Mouse (Mus musculus) heart, adult 2 months (tissue): ENCODE results near the gene Car7. TPM values are rescaled to one million over a fixed set of nuclear protein-coding genes. Genes with fewer than 3 reads are reported as not detected.

Source experiments
- DNase-seq, 2 experiments: peaks; one replicate each; pipeline ENCODE4 v3.0.0; 2021
- H3K27ac ChIP-seq: fragments of 200-600 bp; 2 replicates; pipeline ENCODE4 v1.8.1; 2022
- H3K27me3 ChIP-seq: fragments of 200-500 bp; 2 replicates; pipeline ENCODE4 v1.6.1; 2012; ENCODE audit warnings: mild to moderate bottlenecking, low read length, inconsistent platforms, mixed read lengths; ENCODE audit not compliant: control insufficient read depth, insufficient read depth
- H3K36me3 ChIP-seq: fragments of 200-500 bp; 2 replicates; pipeline ENCODE4 v1.6.1; 2012; ENCODE audit warnings: low read length, inconsistent platforms; ENCODE audit not compliant: control insufficient read depth, insufficient read depth
- H3K4me1 ChIP-seq: fragments of 200-500 bp; 2 replicates; pipeline ENCODE4 v1.6.1; 2011; ENCODE audit warnings: low read length; ENCODE audit not compliant: control insufficient read depth, insufficient read depth
- H3K4me3 ChIP-seq: fragments of 200-600 bp; 2 replicates; pipeline ENCODE4 v1.8.1; 2022
- H3K79me2 ChIP-seq: fragments of 200-500 bp; replicated peaks from 2 replicates; pipeline ENCODE4 v1.6.1; 2012; ENCODE audit warnings: mild to moderate bottlenecking, inconsistent platforms, low read length, moderate library complexity, mixed read lengths; ENCODE audit not compliant: control insufficient read depth, insufficient read depth
- H3K9ac ChIP-seq: fragments of 200-500 bp; 2 replicates; pipeline ENCODE4 v1.6.1; 2012; ENCODE audit warnings: low read depth, mild to moderate bottlenecking, control low read depth, inconsistent platforms, low read length, mixed read lengths
- CTCF ChIP-seq: fragments of 200-600 bp; IDR thresholded peaks from 2 replicates; pipeline ENCODE4 v1.8.1; 2022; ENCODE audit warnings: antibody characterized with exemption, mild to moderate bottlenecking, moderate library complexity
- EP300 ChIP-seq: fragments of 200-500 bp; IDR thresholded peaks from 2 replicates; pipeline ENCODE4 v1.6.1; 2011; ENCODE audit warnings: low read depth, low read length, control low read depth; ENCODE audit not compliant: insufficient read depth
- POLR2A ChIP-seq: fragments of 200-500 bp; IDR thresholded peaks from 2 replicates; pipeline ENCODE4 v1.6.1; 2011; ENCODE audit warnings: mild to moderate bottlenecking, low read depth, low read length, control low read depth; ENCODE audit not compliant: insufficient read depth
- WGBS: fragments of 180-500 bp; shearing (Covaris S2); methylation state at CpG from one replicate; pipeline ENCODE4 v1.1.7; 2018; 5-methylcytosine and 5-hydroxymethylcytosine counted together
- intact Hi-C: fragments of 180-260 bp; cut with DNase I; formaldehyde crosslinking; loops from one replicate; pipeline ENCODE4 v1.15.1; 2025
- long read RNA-seq: library from polyadenylated mRNA; stranded (forward); transcript quantifications from one replicate; pipeline ENCODE4 v2.0.0, GENCODE M21; 2021
- polyA plus RNA-seq: library from polyadenylated mRNA; depleted of rRNA; stranded (reverse); fragments of >200 nt; gene quantifications from 2 replicates; pipeline ENCODE4 v1.2.3, GENCODE M21; 2012; rRNA removed
- total RNA-seq, 2 experiments: library from RNA; stranded (reverse); gene quantifications; 2 replicates each; pipeline ENCODE4 v1.2.3; 2021

The Car7 gene
- total RNA-seq = 1 to 10 TPM; 2.0 to 2.9 TPM
- 9.3 and 11.2 TPM in 2 replicates for polyA plus RNA-seq
- long read RNA-seq, partial matches to known transcripts = 0 of 6 reads
- long read RNA-seq, other reads (novel, unspliced or antisense) = 1 of 6 reads

DNA sequence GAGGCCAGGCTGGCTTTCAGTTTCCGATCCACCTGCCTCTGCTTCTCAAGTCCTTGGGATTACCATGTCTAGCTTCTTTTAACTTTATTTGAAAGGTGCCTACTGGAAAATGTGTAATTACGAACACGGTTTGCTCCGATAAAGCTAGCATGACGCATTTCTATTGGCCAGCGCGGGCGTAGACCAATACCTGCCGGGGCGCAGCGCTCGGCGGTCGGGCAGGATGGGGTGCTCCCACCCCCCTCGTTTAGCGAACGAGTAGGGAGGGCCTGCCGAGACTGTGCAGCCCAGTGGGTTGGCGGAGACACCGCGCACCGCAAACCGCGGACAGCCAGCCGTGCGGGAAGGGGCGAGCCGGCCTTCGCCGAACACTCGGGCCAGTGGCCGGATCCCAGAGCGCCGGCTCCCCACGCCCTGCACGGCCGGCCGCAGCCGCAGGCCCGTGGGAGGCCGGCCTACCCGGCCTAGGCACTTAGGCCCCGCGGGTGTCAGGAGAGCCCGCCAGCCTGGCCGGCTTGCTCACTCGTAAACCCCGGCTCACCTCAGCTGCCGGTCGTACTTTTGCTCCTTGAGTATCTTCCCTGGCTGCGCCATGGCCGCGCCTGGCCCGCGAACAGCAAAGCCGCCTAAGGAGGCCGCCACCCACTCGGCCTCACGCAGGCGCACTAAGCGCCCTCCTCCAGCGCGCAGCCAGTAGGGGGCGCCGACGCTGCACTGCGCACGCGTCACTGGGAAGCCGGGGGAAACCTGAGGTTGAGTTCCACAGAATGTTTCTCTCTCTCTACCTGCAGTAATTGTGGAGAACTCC is at the start of gene Car7, which contains the start of gene Nae1:
Car7 (plus strand) TSS at position 719 of the 808 bp plus-strand sequence.
Nae1 (minus strand) TSS at position 667 of the 808 bp plus-strand sequence.
- TF ChIP-seq EP300 = 0 out of 2 replicates have a peak, but pooled peaks have one; percentile 37
- TF ChIP-seq CTCF = no peak; the same call in 1 of the 2 replicates
- TF ChIP-seq POLR2A = peak; percentile 87
- Histone ChIP-seq H3K79me2 (0 out of 2 replicates have a peak, but pooled peaks cover 1% of the 10 kb centered on the region), H3K9ac (peak within 1 kb of the TSS; percentile 99), H3K27ac (peak within 1 kb of the TSS; percentile 97), H3K27me3 (no peaks in the 10 kb centered on the region), H3K36me3 (peaks cover 12% of the 10 kb centered on the region), H3K4me1 (peaks cover 2% of the 10 kb centered on the region), H3K4me3 (peak within 1 kb of the TSS; percentile 93)
- intact Hi-C loops = loop anchor here (1.0 to 5.0 kb wide), 3 partner anchors 31 to 192 kb away; partner anchors contain the start of gene Ciao2b
- peak; percentile 95 to 98 for DNase-seq
- WGBS = under 1% methylated on average over 70 of the region's 70 CpGs

DNA sequence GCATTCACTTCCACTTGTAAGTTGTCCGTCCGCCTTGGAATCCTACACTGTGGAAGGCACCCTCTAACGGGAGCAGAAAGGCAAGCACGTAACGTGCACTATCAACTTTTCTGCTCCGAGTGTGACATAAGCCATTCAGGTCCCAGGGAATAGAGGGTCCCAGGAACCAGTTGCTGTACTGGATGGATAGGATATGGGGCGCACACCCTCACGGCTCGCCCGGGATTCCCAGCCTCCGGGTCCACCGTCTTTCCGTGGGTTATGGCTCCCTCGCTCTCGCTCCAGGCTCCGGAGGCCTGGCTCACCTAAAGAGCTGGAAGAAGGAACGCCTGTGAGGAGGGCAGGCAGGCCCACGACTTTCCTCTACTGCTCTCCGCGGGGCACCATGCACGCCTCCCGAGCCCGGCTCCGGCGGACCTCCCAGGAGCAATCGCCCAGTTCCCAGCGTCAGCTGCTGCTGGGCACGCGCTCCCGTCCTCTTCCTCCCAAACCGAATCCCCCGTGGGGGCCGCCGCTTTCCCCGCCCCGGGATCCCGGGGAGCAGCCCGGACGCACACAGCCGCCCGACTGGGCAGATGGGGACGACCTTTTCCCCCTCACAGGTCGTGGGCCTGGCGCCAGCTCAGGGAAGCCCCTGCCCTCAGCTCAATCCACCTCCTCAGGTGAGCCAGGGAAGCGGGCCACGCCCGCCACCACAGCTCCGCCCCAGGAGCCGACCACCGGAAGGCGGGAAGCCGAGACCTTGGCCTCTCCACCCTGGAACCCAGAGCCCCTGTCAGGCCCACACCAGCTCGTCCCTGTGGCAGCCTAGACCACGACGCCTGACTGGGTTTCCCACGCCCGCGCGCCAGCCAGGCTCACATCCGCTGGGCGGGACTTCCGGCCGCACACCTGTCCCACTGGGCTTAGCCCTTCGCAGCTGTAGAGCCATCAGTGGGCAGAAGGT is 25.2 kb upstream of the Car7 start, which contains the start of gene Terb1:
Terb1 (minus strand) TSS at position 850 of the 946 bp plus-strand sequence.
- DNase-seq = peak; percentile 22 to 34
- no peaks in the 10 kb centered on the region; the same call in 1 of the 2 replicates for H3K36me3 ChIP-seq
- no peaks in the 10 kb centered on the region for H3K27me3 ChIP-seq
- 3% methylated on average over 64 of the region's 64 CpGs for WGBS
- H3K4me1 ChIP-seq = peaks cover 1% of the 10 kb centered on the region; the same call in 1 of the 2 replicates
- TF ChIP-seq EP300 (no peak), POLR2A (no peak), CTCF (no peak)
- peak within 1 kb of the TSS; percentile 49 for H3K4me3 ChIP-seq
- no peak within 1 kb of the TSS for H3K27ac ChIP-seq
- no peaks in the 10 kb centered on the region for H3K79me2 ChIP-seq
- peak within 1 kb of the TSS; percentile 65 for H3K9ac ChIP-seq
- intact Hi-C loops = loop anchor here (5.0 kb wide), 1 partner anchor 162 kb away; no protein-coding TSS in a partner anchor

DNA sequence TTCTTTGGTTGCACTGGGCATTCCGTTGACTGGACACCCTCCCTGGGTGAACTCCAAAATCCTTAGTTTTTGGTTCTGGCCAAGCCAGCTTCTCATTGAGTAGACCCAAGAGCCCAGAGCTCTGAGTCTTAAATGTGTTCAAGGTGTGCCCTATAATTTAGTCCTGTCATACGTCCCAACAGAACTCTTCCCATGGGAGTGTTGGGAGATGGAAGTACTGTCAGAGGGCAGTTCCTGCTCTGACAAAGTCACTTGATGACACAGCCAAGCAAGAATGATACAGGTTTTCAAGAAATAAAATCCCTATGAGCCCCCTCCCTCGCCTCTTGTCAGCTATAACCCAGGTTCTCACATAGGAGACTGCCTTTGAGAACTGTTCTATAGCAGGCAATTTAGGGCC is 24.4 kb upstream of the Car7 start:
- 78% methylated on average over 3 of the region's 3 CpGs for WGBS
- Histone ChIP-seq H3K4me3 (no peak overlapping the region), H3K79me2 (no peaks in the 10 kb centered on the region), H3K27ac (no peak overlapping the region), H3K9ac (no peak overlapping the region), H3K4me1 (peaks cover 1% of the 10 kb centered on the region; the same call in 1 of the 2 replicates), H3K27me3 (no peaks in the 10 kb centered on the region), H3K36me3 (no peaks in the 10 kb centered on the region; the same call in 1 of the 2 replicates)
- intact Hi-C loops = loop anchor here (5.0 kb wide), 1 partner anchor 163 kb away; no protein-coding TSS in a partner anchor
- DNase-seq = no peak
- no peak for TF ChIP-seq CTCF
- TF ChIP-seq POLR2A = no peak
- no peak for TF ChIP-seq EP300

DNA sequence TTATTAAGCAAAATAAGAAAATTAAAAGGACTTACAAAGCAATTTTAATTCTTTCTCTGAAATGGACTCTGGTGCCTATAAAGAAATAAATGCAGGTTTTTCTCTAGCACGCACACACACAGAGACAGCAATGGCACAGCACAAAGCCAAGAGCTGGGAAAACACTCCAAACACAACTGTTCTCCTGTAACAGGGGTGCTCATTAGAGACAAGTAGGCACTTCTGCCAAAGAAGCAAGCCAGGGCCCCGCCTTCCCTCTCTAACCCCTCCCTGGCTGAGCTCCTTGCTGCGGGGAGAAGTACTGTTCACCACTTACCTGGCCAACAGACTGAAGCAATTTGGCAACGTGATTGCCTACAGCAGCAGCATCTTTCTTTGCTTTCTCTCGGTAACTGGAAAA is 16.6 kb upstream of the Car7 start:
- H3K9ac ChIP-seq = no peak overlapping the region
- 84% methylated on average over 5 of the region's 5 CpGs for WGBS
- H3K27me3 ChIP-seq = no peaks in the 10 kb centered on the region
- no peak overlapping the region for H3K27ac ChIP-seq
- peaks cover 7% of the 10 kb centered on the region for H3K36me3 ChIP-seq
- intact Hi-C loops = no loop called here
- no peak overlapping the region for H3K4me3 ChIP-seq
- DNase-seq = no peak
- no peaks in the 10 kb centered on the region for H3K4me1 ChIP-seq
- H3K79me2 ChIP-seq = no peaks in the 10 kb centered on the region
- no peak for TF ChIP-seq POLR2A
- TF ChIP-seq EP300 = no peak
- TF ChIP-seq CTCF = no peak

DNA sequence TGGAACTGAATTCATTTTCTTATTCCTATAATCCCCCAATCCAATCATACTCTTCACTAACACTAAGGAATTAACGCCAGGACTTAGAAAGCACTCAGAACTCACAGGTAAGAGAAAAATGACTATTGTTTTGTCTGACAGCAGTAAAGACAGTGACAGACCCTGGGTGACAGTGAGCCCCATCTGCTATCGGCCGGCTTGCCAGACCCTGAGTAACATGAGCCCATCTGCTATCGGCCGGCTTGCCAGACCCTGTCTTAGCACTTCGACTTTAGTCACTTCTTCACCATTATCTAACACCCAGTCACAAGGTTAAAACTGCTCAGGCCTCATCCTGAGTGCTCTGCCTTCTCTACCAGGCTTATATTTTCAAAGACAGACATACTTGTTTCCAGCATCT is 4.8 kb upstream of the Car7 start:
- intact Hi-C loops = loop anchor here (5.0 kb wide), 2 partner anchors 113 to 187 kb away; partner anchors contain the start of gene Ciao2b
- no peak overlapping the region for H3K27ac ChIP-seq
- no peaks in the 10 kb centered on the region for H3K4me1 ChIP-seq
- no peak overlapping the region for H3K4me3 ChIP-seq
- H3K27me3 ChIP-seq = no peaks in the 10 kb centered on the region
- DNase-seq = no peak
- peaks cover 14% of the 10 kb centered on the region for H3K36me3 ChIP-seq
- WGBS = 87% methylated on average over 6 of the region's 6 CpGs
- 0 out of 2 replicates have a peak, but pooled peaks cover 1% of the 10 kb centered on the region for H3K79me2 ChIP-seq
- no peak overlapping the region for H3K9ac ChIP-seq
- TF ChIP-seq CTCF (no peak), POLR2A (no peak), EP300 (no peak)
